ENCODE assay signal across 10 mouse cellular contexts in the genomic region with DNA sequence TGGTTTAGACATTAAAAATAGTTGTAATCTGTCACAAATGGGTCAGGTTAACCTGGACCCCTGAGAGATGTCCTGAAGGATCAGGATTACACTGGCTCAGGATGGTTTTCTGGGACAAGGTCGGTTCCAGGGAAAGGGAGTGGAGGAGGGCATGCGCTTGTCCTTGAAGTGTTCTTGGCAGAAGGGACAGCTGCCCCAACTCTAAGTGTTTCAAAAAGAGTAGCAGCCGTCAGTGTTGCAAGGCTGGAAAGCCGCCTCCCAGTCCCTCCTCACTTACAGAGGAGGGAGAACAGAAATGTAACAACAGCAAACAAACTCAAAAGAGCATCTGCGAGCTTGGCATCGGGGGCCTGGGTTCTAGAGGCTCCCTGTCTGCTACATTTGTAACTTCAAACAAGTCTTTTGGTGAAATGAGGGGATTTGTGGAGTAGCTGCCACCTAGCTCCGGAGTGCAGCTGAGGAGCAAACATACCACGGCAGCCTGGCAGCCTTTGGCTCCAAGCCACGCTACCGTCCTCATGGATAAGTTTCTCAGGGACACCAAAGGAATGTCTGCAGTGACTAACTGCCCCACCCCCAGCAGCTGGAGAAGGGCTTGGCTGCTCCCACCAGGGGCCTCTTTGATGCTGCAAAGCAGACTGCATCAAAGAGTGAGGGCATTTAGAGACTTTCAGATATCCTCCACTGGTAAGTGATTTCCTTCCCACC. TPM values are rescaled to one million over a fixed set of nuclear protein-coding genes. Genes with fewer than 3 reads are reported as not detected.
DNase-seq lines count a peak whose midpoint lies in the region; ATAC-seq and TF ChIP-seq lines count a peak whose summit lies in the region.
"Had no signal": no experiment of that assay in that cellular context is flagged by ENCODE, and none has a peak within 500 bp of the region (broad histone marks: within the 10 kb centered on the region; RNA-seq: fewer than 3 reads in every experiment).

No protein-coding gene starts in this region.

- no peak overlapping the region for H3K4me3 ChIP-seq in heart, adult 2 months
- H3K4me3 ChIP-seq in embryonic facial prominence, embryonic 12.5 days = no peak overlapping the region

- no peaks in the 10 kb centered on the region for H3K79me2 ChIP-seq in heart, adult 2 months (replicated peaks; ENCODE audit: control insufficient read depth, insufficient read depth, low read length)

- H3K36me3 ChIP-seq in heart, adult 2 months (ENCODE audit: control insufficient read depth, insufficient read depth, low read length) = no peaks in the 10 kb centered on the region
- H3K36me3 ChIP-seq in embryonic facial prominence, embryonic 12.5 days = no peaks in the 10 kb centered on the region

- no peaks in the 10 kb centered on the region for H3K9me3 ChIP-seq in embryonic facial prominence, embryonic 12.5 days

- no peak for TF ChIP-seq EP300 in heart, adult 2 months (IDR thresholded peaks at IDR 0.05; ENCODE audit: insufficient read depth, low read depth, low read length)

- H3K4me1 ChIP-seq in heart, adult 2 months (ENCODE audit: control insufficient read depth, insufficient read depth, low read length) = peaks cover 3% of the 10 kb centered on the region; the same call in 1 of the 2 replicates
- peaks cover 19% of the 10 kb centered on the region for H3K4me1 ChIP-seq in embryonic facial prominence, embryonic 12.5 days

- H3K9ac ChIP-seq in heart, adult 2 months (ENCODE audit: low read depth, low read length) = no peak overlapping the region
- peak overlapping the region; percentile 27; the same call in 1 of the 2 replicates for H3K9ac ChIP-seq in embryonic facial prominence, embryonic 12.5 days

- peaks cover 1% of the 10 kb centered on the region; the same call in 1 of the 2 replicates for H3K27me3 ChIP-seq in heart, adult 2 months (ENCODE audit: control insufficient read depth, insufficient read depth, low read length)
- H3K27me3 ChIP-seq in embryonic facial prominence, embryonic 12.5 days = no peaks in the 10 kb centered on the region
- H3K27me3 ChIP-seq: CH12.LX had no signal

- H3K4me2 ChIP-seq in embryonic facial prominence, embryonic 12.5 days (replicated peaks) = 0 out of 2 replicates have a peak overlapping the region, but pooled peaks have one; percentile 4

- no peak for ATAC-seq in embryonic facial prominence, embryonic 12.5 days (ENCODE audit: insufficient number of reproducible peaks, insufficient read depth, low FRiP score, low TSS enrichment)

- no peak for TF ChIP-seq POLR2A in heart, adult 2 months (IDR thresholded peaks at IDR 0.05; ENCODE audit: insufficient read depth, low read depth, low read length)

- no peak overlapping the region for H3K27ac ChIP-seq in heart, adult 2 months
- no peak overlapping the region for H3K27ac ChIP-seq in embryonic facial prominence, embryonic 12.5 days

- DNase-seq in heart, adult 2 months = peak; percentile 27 to 31
- DNase-seq in heart, postnatal 25 days (ENCODE audit: low spot score) = no peak
- DNase-seq in adipocyte (ENCODE audit: low spot score) = peak; percentile 4
- peak; percentile 51 for DNase-seq in heart, postnatal 4 days
- peak; percentile 73 to 81 for DNase-seq in lung, adult 18-20 months
- DNase-seq in ovary, postnatal 14 days (ENCODE audit: low spot score) = peak; percentile 22
- no peak for DNase-seq in spleen, adult 18-20 months

- TF ChIP-seq CTCF in heart, adult 2 months (IDR thresholded peaks at IDR 0.05) = no peak

- intact Hi-C loops in heart, adult 2 months (cut with DNase I) = no loop called here
- intact Hi-C loops in heart, postnatal 25 days (cut with DNase I) = no loop called here

- 30% methylated on average over 10 of the region's 10 CpGs for WGBS in heart, adult 2 months
- WGBS in embryonic facial prominence, embryonic 12.5 days = 30% methylated on average over 10 of the region's 10 CpGs

RNA-seq across cellular contexts. Expression of a gene that starts 44.5 kb away (rescaled TPM):
- 1 to 10 TPM; 5.9 to 6.8 TPM for total RNA-seq in heart, adult 2 months (2021)
- polyA plus RNA-seq in heart, adult 2 months (2012; rRNA removed) = 1.5 TPM in 2 replicates
- total RNA-seq in heart, postnatal 25 days (2021) = 1 to 10 TPM; 4.2 to 6.0 TPM
- polyA plus RNA-seq in embryonic facial prominence, embryonic 12.5 days (2016; fragmentation: Nextera tagmentation; extraction: Ambion mirVana) = 9.5 and 10.4 TPM in 2 replicates
- 1 to 10 TPM; 4.9 to 5.4 TPM for total RNA-seq in heart, postnatal 4 days (2021)
- total RNA-seq: CH12.LX; neutrophil, adult 5-6 weeks had no signal

Comparison
In these comparisons a context has a peak if more than half of its experiments do, and no peak if none do; other contexts are left out.
1. DNase-seq: peak in heart, adult 2 months (2 of 2), adipocyte (single experiment), heart, postnatal 4 days (single experiment), lung, adult 18-20 months (2 of 2) and ovary, postnatal 14 days (single experiment); none in heart, postnatal 25 days (single experiment) and spleen, adult 18-20 months (0 of 2).